Comparison of ENCODE assay signal across 11 mouse cellular contexts in the genomic region with DNA sequence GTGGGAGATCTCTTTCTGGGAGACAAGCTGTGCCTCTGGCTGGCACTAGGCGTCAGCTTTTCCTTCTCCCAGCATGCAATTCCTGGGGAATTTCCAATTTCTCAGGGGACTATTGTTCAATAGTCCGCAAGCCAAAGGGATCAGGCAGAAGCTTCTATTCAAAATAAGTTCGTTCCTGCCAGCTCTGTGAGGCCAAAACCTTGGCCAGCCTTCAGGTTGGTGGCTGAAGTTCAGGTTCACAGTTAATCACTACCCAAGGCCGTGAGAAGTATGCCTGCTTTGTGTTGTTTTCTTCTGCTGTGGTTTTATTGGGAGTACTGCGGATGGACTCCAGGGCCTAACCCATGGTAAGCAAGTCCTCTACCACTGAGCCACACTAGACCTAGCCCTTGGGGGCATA. TPM values are rescaled to one million over a fixed set of nuclear protein-coding genes. Genes with fewer than 3 reads are reported as not detected.
DNase-seq lines count a peak whose midpoint lies in the region; ATAC-seq and TF ChIP-seq lines count a peak whose summit lies in the region.
"Had no signal": no experiment of that assay in that cellular context is flagged by ENCODE, and none has a peak within 500 bp of the region (broad histone marks: within the 10 kb centered on the region; RNA-seq: fewer than 3 reads in every experiment).

No protein-coding gene starts in this region.

- no peaks in the 10 kb centered on the region for H3K27me3 ChIP-seq in stomach, postnatal 0 days (ENCODE audit: control insufficient read depth, insufficient read depth, low read length)
- no peaks in the 10 kb centered on the region for H3K27me3 ChIP-seq in intestine, postnatal 0 days (replicated peaks; ENCODE audit: control insufficient read depth, insufficient read depth, low read length)
- H3K27me3 ChIP-seq: CH12.LX; embryonic facial prominence, embryonic 15.5 days; limb, embryonic 15.5 days had no signal

- TF ChIP-seq EP300 in stomach, postnatal 0 days (optimal IDR thresholded peaks at IDR 0.05): no peak

- no peak for TF ChIP-seq CTCF in stomach, postnatal 0 days (IDR thresholded peaks at IDR 0.05; ENCODE audit: low read depth)
- TF ChIP-seq CTCF in intestine, postnatal 0 days (IDR thresholded peaks at IDR 0.05; ENCODE audit: low read depth): no peak

- H3K27ac ChIP-seq in stomach, postnatal 0 days (replicated peaks): no peak overlapping the region
- no peak overlapping the region for H3K27ac ChIP-seq in intestine, postnatal 0 days (ENCODE audit: low read depth, low read length)
- H3K27ac ChIP-seq: embryonic facial prominence, embryonic 15.5 days; limb, embryonic 15.5 days had no signal

- DNase-seq in frontal cortex, adult 2 months (ENCODE audit: extremely low spot score in 1 of 2, low spot score in 1 of 2): peak; percentile 41 to 57
- no peak for DNase-seq in frontal cortex, postnatal 25 days (ENCODE audit: low spot score in 2 of 2)
- peak; percentile 26 to 40 for DNase-seq in right cerebral cortex, adult 2 months (ENCODE audit: low spot score in 2 of 2)
- DNase-seq in right cerebral cortex, postnatal 25 days: no peak
- peak; percentile 70 to 88 for DNase-seq in kidney, postnatal 25 days
- DNase-seq in stomach, postnatal 0 days (ENCODE audit: low spot score): no peak

- no peak overlapping the region for H3K9ac ChIP-seq in stomach, postnatal 0 days (ENCODE audit: low read length)
- no peak overlapping the region for H3K9ac ChIP-seq in intestine, postnatal 0 days (ENCODE audit: low read depth, low read length)
- H3K9ac ChIP-seq: embryonic facial prominence, embryonic 15.5 days; limb, embryonic 15.5 days had no signal

- H3K36me3 ChIP-seq in stomach, postnatal 0 days (ENCODE audit: control insufficient read depth, insufficient read depth, low read length): peaks cover 15% of the 10 kb centered on the region
- H3K36me3 ChIP-seq in intestine, postnatal 0 days (ENCODE audit: control insufficient read depth, insufficient read depth): peaks cover 79% of the 10 kb centered on the region

- H3K4me1 ChIP-seq in stomach, postnatal 0 days (replicated peaks; ENCODE audit: control insufficient read depth, insufficient read depth): no peaks in the 10 kb centered on the region
- no peaks in the 10 kb centered on the region for H3K4me1 ChIP-seq in intestine, postnatal 0 days (replicated peaks; ENCODE audit: control insufficient read depth, insufficient read depth, low read length)
- H3K4me1 ChIP-seq: embryonic facial prominence, embryonic 15.5 days; limb, embryonic 15.5 days had no signal

- H3K4me2 ChIP-seq in stomach, postnatal 0 days (replicated peaks; ENCODE audit: low read depth): no peak overlapping the region
- H3K4me2 ChIP-seq in intestine, postnatal 0 days (replicated peaks; ENCODE audit: low read depth): no peak overlapping the region
- H3K4me2 ChIP-seq: embryonic facial prominence, embryonic 15.5 days; limb, embryonic 15.5 days had no signal

- no peaks in the 10 kb centered on the region for H3K9me3 ChIP-seq in stomach, postnatal 0 days (ENCODE audit: control insufficient read depth, low read length)
- H3K9me3 ChIP-seq in intestine, postnatal 0 days (ENCODE audit: control insufficient read depth): no peaks in the 10 kb centered on the region
- H3K9me3 ChIP-seq: embryonic facial prominence, embryonic 15.5 days had no signal

- no peak for ATAC-seq in inflammation-experienced regulatory T-cells, adult 6 months
- no peak for ATAC-seq in stomach, postnatal 0 days (ENCODE audit: low FRiP score, low TSS enrichment)
- ATAC-seq in intestine, postnatal 0 days: no peak

- 80% methylated on average over 5 of the region's 5 CpGs for WGBS in stomach, postnatal 0 days
- 94% methylated on average over 5 of the region's 5 CpGs for WGBS in intestine, postnatal 0 days

- no peak overlapping the region for H3K4me3 ChIP-seq in stomach, postnatal 0 days (ENCODE audit: low read depth, low read length)
- no peak overlapping the region for H3K4me3 ChIP-seq in intestine, postnatal 0 days (ENCODE audit: low read depth, low read length)
- H3K4me3 ChIP-seq: embryonic facial prominence, embryonic 15.5 days; limb, embryonic 15.5 days had no signal

RNA-seq across cellular contexts. Expression of a gene that starts 29.8 kb away (rescaled TPM):
- polyA plus RNA-seq in frontal cortex, adult 2 months (2012; rRNA removed): 26.5 and 28.4 TPM in 2 replicates
- not detected for polyA plus RNA-seq in inflammation-experienced regulatory T-cells, adult 6 months (2017; shearing (Covaris generic))
- 27.5 and 31.2 TPM in 2 replicates for polyA plus RNA-seq in stomach, postnatal 0 days (2015; fragmentation: Nextera tagmentation; extraction: Ambion mirVana)
- 4.7 and 4.8 TPM in 2 replicates for polyA plus RNA-seq in intestine, postnatal 0 days (2015; fragmentation: Nextera tagmentation; extraction: Ambion mirVana)

RNA-seq across cellular contexts. Expression of a gene that starts 30.4 kb away (rescaled TPM):
- 166 and 168 TPM in 2 replicates for polyA plus RNA-seq in frontal cortex, adult 2 months (2012; rRNA removed)
- under 1 TPM in 1 of 3 experiments, not detected in 2; 0.15 TPM for polyA plus RNA-seq in inflammation-experienced regulatory T-cells, adult 6 months (2017; shearing (Covaris generic))
- polyA plus RNA-seq in stomach, postnatal 0 days (2015; fragmentation: Nextera tagmentation; extraction: Ambion mirVana): 34.6 and 35.3 TPM in 2 replicates
- 46.8 and 54.2 TPM in 2 replicates for polyA plus RNA-seq in intestine, postnatal 0 days (2015; fragmentation: Nextera tagmentation; extraction: Ambion mirVana)

Comparison
In these comparisons a context has a peak if more than half of its experiments do, and no peak if none do; other contexts are left out.
1. DNase-seq: peak in frontal cortex, adult 2 months (2 of 2), right cerebral cortex, adult 2 months (2 of 2) and kidney, postnatal 25 days (2 of 2); none in frontal cortex, postnatal 25 days (0 of 2), right cerebral cortex, postnatal 25 days (single experiment) and stomach, postnatal 0 days (single experiment).
2. RNA of a gene that starts 30.4 kb away (polyA plus RNA-seq): 166 to 168 TPM in frontal cortex, adult 2 months, 46.8 to 54.2 TPM in intestine, postnatal 0 days and 34.6 to 35.3 TPM in stomach, postnatal 0 days; 0.15 TPM in inflammation-experienced regulatory T-cells, adult 6 months; every median in the first group is over 10 times any median in the second.